Mouse (Mus musculus) 416B (cell line): ENCODE measurements around the gene Spag16.
A peak's percentile ranks its signal among the peaks of the same experiment; 100 is the strongest.
"Not testable (repeated sequence)": the region's sequence is repeated elsewhere in the genome, so short reads cannot be mapped to it uniquely, and the experiment has no call there.

Experiments used
- DNase-seq: peaks from one replicate; pipeline ENCODE4 v3.0.0; 2011; ENCODE audit warnings: low read depth

The Spag16 gene

GRCm38 (mm10) chr1:69826806-69827703 lies at the start of gene Spag16:
Gene Spag16, plus strand, starts transcription at chr1:69826970.
- no peak for DNase-seq

DNA sequence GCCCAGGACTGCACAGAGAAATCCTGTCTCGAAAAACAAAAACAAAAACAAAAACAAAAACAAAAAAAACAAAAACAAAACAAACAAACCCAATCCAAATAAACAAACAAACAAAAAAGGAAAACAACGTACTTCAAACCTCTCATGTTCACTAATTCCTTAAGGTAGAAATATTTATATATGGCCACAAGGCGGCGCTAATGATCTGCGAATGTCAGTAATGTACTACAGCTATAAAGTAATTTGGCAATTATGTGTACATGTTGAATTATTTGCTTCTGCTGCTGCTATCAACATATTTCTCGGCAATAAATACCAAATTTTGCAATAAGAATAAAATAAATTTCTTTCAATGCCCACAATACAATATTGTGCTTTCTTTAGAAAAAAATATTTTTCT lies 41.6 kb upstream of the Spag16 start:
- DNase-seq, result peak; percentile 77

DNA sequence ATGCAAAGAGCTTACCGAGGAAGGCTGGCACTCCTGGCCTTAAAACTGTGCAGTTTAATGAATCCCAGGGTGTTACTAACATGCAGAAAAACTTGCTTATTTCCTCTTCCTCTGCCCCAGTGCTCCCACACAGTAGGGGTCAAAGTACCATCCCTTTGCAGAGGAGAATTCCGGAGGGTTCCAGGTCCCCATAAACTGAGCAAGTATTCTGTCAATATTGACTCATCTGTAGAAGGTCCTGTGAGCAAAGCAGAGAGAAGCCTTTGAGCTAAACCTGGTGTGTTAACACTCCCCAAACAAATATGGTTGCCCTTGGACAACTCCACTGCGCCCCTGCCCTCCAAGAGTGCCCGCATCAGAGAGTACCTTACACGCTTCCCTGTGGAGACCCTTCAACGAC lies 40.1 kb upstream of the Spag16 start:
- DNase-seq, result no peak

DNA sequence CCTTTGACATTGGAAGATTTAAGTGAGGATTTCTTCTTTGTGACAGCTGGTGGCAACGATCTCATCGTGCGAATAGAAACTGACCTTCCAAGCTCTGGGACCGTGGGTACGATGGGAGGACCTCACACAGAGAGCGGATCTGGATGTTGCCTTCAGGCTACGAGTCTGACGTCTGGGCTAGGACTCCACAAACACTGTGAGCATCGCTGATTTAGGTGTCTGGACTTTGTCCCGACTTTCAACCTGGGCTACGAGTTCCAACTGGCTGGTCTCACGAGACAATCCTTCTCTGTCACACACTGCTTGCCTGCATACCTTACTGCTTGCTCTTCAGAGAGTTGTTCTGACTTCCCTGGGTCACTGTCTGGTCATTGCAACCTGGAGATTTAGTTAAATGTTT lies 39.4 kb upstream of the Spag16 start:
- no peak for DNase-seq

DNA sequence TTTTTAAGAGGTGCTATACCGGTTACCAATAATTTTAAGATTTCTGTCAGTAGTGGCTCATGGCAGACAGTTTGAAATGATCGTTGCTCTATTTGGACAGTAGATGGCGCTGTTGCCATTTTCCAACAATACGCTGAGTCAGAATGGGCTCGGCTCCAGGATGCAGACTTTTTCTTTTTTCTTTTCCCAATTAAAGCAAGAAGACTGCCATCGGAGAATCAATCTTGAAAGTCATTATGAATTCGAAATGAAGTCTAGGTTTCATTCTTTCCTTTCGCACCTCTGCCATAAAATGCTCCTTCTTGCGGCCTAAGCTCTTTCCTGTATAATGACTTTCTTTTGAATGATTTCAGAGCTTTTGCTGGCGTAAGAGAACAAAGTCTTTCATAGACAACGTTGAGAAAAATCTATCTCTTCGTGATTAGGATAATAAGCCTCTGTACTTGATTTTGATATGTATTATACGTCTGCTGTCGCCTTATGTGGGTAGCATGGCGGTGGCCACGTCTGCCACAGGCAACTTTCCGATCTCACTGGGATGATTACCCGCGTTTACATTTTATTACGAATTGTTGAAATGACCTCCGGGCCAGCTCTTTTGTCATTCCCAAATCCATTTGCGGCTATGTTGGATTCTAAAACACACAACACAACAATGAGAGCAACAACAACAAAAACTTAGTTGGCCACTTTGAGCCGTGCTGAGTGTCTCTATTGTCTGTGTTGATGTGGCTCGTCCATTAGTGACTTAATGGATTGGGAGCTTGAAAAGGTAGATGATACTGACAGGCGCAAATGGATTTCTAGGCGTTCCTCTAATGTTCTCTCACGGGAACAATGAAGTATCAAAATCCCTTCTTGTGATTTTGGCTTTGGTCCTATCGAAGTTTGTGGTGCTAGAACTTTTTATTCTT lies 36.2 kb upstream of the Spag16 start:
- DNase-seq, result peak; percentile 70

DNA sequence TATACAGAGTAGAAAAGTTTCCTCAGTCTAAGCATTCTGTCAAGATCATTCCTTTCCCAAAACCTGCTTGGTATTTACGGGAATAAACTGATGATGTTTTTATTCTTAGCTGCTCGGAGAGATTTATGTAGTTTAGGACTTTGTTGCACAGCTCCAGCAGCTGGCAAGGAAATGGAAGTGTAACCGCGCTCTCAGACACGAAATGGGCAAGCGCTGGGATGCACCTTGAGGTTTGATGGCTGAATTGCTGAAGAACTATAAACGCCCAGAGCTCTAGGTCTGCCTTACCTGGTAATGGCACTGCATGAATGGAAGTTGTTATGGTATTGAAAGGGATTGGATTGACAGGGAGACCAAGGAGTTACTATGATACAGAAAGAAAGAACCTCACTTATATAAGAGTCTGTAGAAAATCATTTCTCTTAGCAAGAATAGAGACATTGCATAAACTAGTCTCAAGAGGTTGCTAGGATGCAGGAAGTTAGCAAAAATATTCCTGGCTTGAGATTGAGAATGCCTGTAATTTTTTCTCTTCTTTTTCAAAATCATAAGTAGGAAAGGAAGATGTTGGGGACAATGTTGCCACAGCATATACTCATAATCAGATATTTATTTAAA lies 27.7 kb upstream of the Spag16 start:
- DNase-seq, result no peak

- DNase-seq, result no peak
Observed at GRCm38 (mm10) chr1:69810161-69810560, 16.6 kb upstream of the Spag16 start.

DNA sequence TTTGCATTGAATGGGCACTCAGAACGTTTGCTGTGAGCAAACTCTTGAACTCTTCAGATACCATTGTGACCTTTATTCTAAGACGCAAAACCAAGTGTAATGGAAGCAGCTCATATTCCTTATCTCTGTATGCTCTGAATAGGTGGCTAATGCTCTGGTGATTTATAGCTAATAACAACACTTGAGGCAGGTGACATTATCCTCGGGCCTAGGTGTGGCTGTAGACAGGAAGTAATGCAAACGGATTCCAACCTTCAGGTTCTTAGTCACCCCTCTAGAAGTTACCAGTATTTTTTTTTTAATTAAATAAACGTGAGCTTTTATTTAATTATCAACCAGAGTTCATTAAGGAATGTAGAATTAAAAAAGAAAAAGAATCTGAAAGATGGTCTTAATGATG lies 1.1 kb upstream of the Spag16 start:
- not testable (repeated sequence) for DNase-seq

DNA sequence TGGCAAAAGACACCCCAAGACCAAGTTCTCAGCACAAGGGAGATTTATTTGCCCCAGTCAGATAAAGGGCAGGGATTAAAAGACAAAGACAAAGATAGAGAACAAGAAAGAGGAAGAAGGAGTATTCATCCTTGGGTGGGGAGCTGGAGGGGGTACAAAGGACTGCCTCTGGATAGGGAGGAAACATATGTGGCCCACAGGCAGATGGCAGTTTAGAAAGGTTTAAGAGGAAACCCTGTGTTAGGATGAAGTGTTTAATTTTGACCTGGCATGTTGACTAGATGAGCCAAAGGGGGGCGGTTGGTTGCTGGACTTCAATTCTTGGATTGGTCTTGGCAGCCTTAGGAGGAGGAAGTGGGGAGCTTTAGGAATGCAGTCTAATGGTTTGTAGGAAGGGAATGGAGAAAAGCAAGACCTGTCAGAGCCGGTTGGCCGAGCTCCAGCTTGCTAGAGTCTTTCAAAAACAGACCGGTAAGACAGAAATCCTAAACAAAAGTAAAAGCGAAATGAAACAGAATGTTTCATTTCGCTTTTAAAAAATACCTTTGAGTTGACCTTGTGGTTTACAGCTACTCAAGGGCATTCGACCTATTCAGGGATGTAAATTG lies 2.2 kb downstream of the Spag16 start:
- DNase-seq, result no peak

DNA sequence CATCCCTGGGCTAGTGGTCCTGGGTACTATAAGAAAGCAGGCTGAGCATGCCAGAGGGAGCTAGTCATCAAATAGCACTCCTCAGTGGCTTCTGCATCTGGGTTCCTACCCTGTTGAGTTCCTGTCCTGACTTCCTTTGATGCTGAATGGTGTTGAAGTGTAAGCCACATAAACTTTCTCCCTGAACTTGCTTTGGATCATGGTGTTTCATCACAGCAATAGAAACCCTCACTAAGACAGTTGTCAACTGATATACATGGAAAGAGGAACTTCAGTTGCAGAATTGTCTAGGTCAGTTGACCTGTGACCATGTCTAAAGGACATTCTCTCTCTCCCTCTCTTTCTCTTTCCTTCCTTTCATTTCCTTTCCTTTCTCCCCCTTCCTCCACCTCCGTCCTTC lies 3.8 kb downstream of the Spag16 start:
- no peak for DNase-seq

DNA sequence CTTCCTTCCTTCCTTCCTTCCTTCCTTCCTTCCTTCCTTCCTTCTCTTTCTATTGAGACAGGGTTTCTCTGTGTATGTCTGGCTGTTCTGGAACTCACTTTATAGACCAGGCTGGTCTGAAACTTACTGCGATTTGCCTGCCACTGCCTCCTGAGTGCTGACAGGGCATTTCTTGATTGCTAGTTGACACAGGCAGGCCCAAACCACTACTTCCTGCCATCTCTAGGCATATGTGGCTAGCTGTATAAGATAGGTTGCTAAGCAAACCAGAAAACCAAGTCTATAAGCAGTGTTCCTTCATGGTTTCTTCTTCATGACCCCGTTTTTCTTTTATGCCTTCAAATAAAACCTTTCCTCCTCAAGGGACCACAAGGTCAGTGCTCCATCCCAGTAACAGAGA lies 4.2 kb downstream of the Spag16 start:
- no peak for DNase-seq

GRCm38 (mm10) chr1:69833476-69833875 lies 6.7 kb downstream of the Spag16 start:
- not testable (repeated sequence) for DNase-seq

GRCm38 (mm10) chr1:69853436-69853835 lies 26.7 kb downstream of the Spag16 start:
- no peak for DNase-seq

GRCm38 (mm10) chr1:69867776-69868175 lies 41.0 kb downstream of the Spag16 start:
- no peak for DNase-seq

DNA sequence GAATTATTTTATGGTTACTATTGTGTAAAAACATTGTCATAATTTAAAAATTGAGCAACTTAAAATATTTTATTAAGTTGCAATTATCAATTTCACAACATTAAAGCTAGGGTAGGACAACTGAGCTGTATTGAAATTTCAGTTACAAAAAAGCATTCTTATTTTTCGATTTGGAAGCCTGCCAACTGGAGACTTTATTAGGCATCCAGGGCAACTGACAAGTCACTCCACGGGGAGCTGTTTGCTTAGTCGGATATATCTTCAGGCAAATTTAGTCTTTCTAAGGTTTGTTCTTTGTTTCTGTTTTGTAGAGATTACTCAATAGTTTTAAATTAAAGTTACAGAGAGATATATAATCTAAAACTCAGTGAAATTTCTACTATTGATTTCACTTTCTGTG lies 129.8 kb downstream of the Spag16 start:
- no peak for DNase-seq

GRCm38 (mm10) chr1:69996874-69997273 lies 170.1 kb downstream of the Spag16 start:
- peak; percentile 2 for DNase-seq

DNA sequence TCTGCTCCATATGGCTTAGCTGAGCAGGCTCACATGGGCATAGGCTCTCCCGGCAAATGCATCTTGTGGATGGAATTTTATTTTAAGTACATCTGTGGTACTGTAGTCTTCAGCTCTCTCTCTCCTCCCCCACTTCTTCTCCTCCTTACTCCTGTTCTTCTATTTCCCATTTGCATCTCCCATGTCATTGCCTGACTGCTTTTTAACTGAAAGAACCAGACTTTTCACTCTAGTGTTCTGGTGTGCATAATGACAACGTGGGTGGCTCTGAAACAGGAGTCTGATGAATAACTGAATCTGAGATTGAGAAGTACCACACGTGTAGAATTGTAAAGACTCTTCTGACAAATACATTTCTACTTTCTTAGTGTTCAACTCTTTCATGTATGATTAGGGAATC lies 186.2 kb downstream of the Spag16 start:
- DNase-seq, result no peak

- no peak for DNase-seq
Observed at GRCm38 (mm10) chr1:70037384-70037783, 210.6 kb downstream of the Spag16 start.

GRCm38 (mm10) chr1:70067404-70067803 lies 240.6 kb downstream of the Spag16 start:
- DNase-seq, result no peak

GRCm38 (mm10) chr1:70073440-70073839 lies 246.7 kb downstream of the Spag16 start:
- no peak for DNase-seq

GRCm38 (mm10) chr1:70078806-70079205 lies 252.0 kb downstream of the Spag16 start:
- DNase-seq, result peak; percentile 3
